29 mouse cellular contexts compared by ENCODE assay signal in the genomic region with DNA sequence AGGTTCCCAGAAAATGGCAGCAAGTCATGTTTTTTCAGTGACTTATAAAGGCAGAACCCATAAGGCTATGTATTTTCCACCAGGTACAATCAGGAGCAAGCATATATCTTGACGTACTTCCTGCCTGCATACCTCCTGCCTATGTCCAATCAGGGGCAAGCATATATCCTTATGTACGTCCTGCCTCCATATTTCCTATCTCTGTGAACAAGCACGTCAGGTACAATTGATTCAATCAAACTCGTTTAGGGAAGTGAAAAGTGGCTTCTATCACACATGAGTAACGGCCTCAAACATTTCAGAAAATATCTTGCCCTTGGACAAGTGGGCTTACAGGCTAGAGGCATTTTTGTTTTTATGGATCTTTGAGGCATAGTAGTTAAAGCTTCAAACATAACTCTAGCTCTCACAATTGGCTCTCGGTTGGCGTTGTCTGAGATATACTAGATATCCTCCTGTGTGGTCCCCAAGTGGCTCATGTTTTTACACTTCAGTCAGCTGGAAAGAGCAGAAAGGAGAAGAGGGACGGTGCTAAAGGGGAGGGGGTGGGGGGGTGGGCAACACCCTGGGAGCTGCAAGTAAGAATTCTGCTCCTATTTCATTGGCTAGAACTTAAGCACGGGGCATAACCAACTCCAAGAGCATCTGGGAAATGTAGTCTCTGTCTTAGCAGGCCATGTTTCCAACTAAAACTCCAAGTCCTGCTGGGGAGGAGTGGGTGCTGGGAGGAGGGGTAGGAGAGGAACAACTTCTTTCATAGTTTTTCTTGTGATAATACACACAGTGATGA. TPM values are rescaled to one million over a fixed set of nuclear protein-coding genes. Genes with fewer than 3 reads are reported as not detected.
DNase-seq lines count a peak whose midpoint lies in the region; ATAC-seq and TF ChIP-seq lines count a peak whose summit lies in the region.
"Had no signal": no experiment of that assay in that cellular context is flagged by ENCODE, and none has a peak within 500 bp of the region (broad histone marks: within the 10 kb centered on the region; RNA-seq: fewer than 3 reads in every experiment).

No protein-coding gene starts in this region.

- no peak overlapping the region for H3K4me3 ChIP-seq in hindbrain, postnatal 0 days (ENCODE audit: low read length)
- no peak overlapping the region for H3K4me3 ChIP-seq in hindbrain, embryonic 14.5 days (replicated peaks; ENCODE audit: low read length)
- no peak overlapping the region for H3K4me3 ChIP-seq in limb, embryonic 13.5 days
- H3K4me3 ChIP-seq in limb, embryonic 10.5 days: no peak overlapping the region
- H3K4me3 ChIP-seq in MEL (ENCODE audit: control insufficient read depth in 1 of 2, insufficient read depth in 1 of 2, low read depth in 2 of 2, low read length in 2 of 2): no peak overlapping the region
- H3K4me3 ChIP-seq: hindbrain, embryonic 12.5 days; layer of hippocampus, adult 2 months; liver, embryonic 15.5 days; lung, embryonic 15.5 days; midbrain, embryonic 10.5 days; midbrain, embryonic 15.5 days; stomach, embryonic 15.5 days had no signal

- no peak overlapping the region for H3K4me2 ChIP-seq in hindbrain, postnatal 0 days (ENCODE audit: low read depth, low read length)
- H3K4me2 ChIP-seq in hindbrain, embryonic 14.5 days (replicated peaks): no peak overlapping the region
- no peak overlapping the region for H3K4me2 ChIP-seq in limb, embryonic 13.5 days (replicated peaks)
- H3K4me2 ChIP-seq: heart, embryonic 11.5 days; hindbrain, embryonic 12.5 days; liver, embryonic 15.5 days; lung, embryonic 15.5 days; midbrain, embryonic 15.5 days; stomach, embryonic 15.5 days had no signal

- no peak overlapping the region for H3K27ac ChIP-seq in hindbrain, postnatal 0 days
- no peak overlapping the region for H3K27ac ChIP-seq in hindbrain, embryonic 14.5 days
- no peak overlapping the region for H3K27ac ChIP-seq in limb, embryonic 13.5 days
- no peak overlapping the region for H3K27ac ChIP-seq in limb, embryonic 10.5 days
- peak overlapping the region; percentile 53 for H3K27ac ChIP-seq in MEL (ENCODE audit: control insufficient read depth, low read depth, low read length)
- H3K27ac ChIP-seq: hindbrain, embryonic 12.5 days; layer of hippocampus, adult 2 months; liver, embryonic 15.5 days; lung, embryonic 15.5 days; midbrain, embryonic 10.5 days; midbrain, embryonic 15.5 days; stomach, embryonic 15.5 days had no signal

- H3K9me3 ChIP-seq in hindbrain, postnatal 0 days (ENCODE audit: low read length): no peaks in the 10 kb centered on the region
- no peaks in the 10 kb centered on the region for H3K9me3 ChIP-seq in hindbrain, embryonic 14.5 days (ENCODE audit: control insufficient read depth, low read length)
- no peaks in the 10 kb centered on the region for H3K9me3 ChIP-seq in limb, embryonic 13.5 days
- no peaks in the 10 kb centered on the region for H3K9me3 ChIP-seq in limb, embryonic 10.5 days (replicated peaks)
- no peaks in the 10 kb centered on the region for H3K9me3 ChIP-seq in MEL (replicated peaks; ENCODE audit: insufficient read depth, low read length)
- H3K9me3 ChIP-seq: hindbrain, embryonic 12.5 days; liver, embryonic 15.5 days; lung, embryonic 15.5 days; midbrain, embryonic 10.5 days; midbrain, embryonic 15.5 days; stomach, embryonic 15.5 days had no signal

- H3K9ac ChIP-seq in hindbrain, postnatal 0 days (replicated peaks; ENCODE audit: low read length): no peak overlapping the region
- no peak overlapping the region for H3K9ac ChIP-seq in hindbrain, embryonic 14.5 days
- H3K9ac ChIP-seq in limb, embryonic 13.5 days: no peak overlapping the region
- H3K9ac ChIP-seq in MEL (ENCODE audit: control insufficient read depth, low read depth, low read length, poor library complexity, severe bottlenecking): no peak overlapping the region
- H3K9ac ChIP-seq: hindbrain, embryonic 12.5 days; liver, embryonic 15.5 days; lung, embryonic 15.5 days; midbrain, embryonic 15.5 days; stomach, embryonic 15.5 days had no signal

- no peak for DNase-seq in hindbrain, postnatal 0 days (ENCODE audit: low spot score)
- DNase-seq in hindbrain, embryonic 14.5 days (ENCODE audit: low spot score): no peak
- no peak for DNase-seq in limb, embryonic 10.5 days (ENCODE audit: low spot score)
- peak; percentile 47 for DNase-seq in MEL (ENCODE audit: low read depth, low spot score)
- DNase-seq in splenic B cell, adult 2 months (ENCODE audit: low read depth, low spot score): peak; percentile 73
- no peak for DNase-seq in retina, postnatal 1 day
- no peak for DNase-seq in layer of hippocampus, adult 9-11 months
- DNase-seq: adrenal gland, adult 2 months; cerebellum, adult 8-10 months; cerebellum, postnatal 25 days; gastrocnemius, postnatal 25 days; heart, adult 18-20 months; heart, postnatal 36 days; kidney, postnatal 36 days; liver; right cerebral cortex, postnatal 14 days; thymus, postnatal 25 days had no signal

- peak; percentile 56; the same call in 1 of the 2 replicates for ATAC-seq in hindbrain, postnatal 0 days
- ATAC-seq in hindbrain, embryonic 14.5 days (ENCODE audit: low FRiP score): no peak
- ATAC-seq in limb, embryonic 13.5 days (ENCODE audit: low FRiP score, low read depth): peak; percentile 51; the same call in 1 of the 2 replicates
- ATAC-seq: activated CD4-positive, CD25-positive, alpha-beta regulatory T cell, adult 4 months; forebrain, embryonic 14.5 days; intestine, postnatal 0 days; midbrain, embryonic 15.5 days had no signal

- H3K4me1 ChIP-seq in hindbrain, postnatal 0 days (ENCODE audit: insufficient read depth, low read length): no peaks in the 10 kb centered on the region
- no peaks in the 10 kb centered on the region for H3K4me1 ChIP-seq in hindbrain, embryonic 14.5 days (replicated peaks; ENCODE audit: control insufficient read depth, insufficient read depth, low read length)
- H3K4me1 ChIP-seq in limb, embryonic 13.5 days: no peaks in the 10 kb centered on the region
- 0 out of 2 replicates have a peak, but pooled peaks cover 5% of the 10 kb centered on the region for H3K4me1 ChIP-seq in limb, embryonic 10.5 days
- H3K4me1 ChIP-seq in MEL (ENCODE audit: control insufficient read depth in 1 of 2, insufficient read depth in 2 of 2, low read length in 2 of 2): peaks cover 0 to 12% of the 10 kb centered on the region in 2 experiments; a peak in 3 of 4 replicates
- H3K4me1 ChIP-seq: hindbrain, embryonic 12.5 days; midbrain, embryonic 10.5 days; midbrain, embryonic 15.5 days; stomach, embryonic 15.5 days had no signal

- TF ChIP-seq CTCF in hindbrain, postnatal 0 days (IDR thresholded peaks at IDR 0.05; ENCODE audit: low read depth): no peak
- no peak for TF ChIP-seq CTCF in MEL (IDR thresholded peaks at IDR 0.05 in 2 of 3, conservative IDR thresholded peaks at IDR 0.05 in 1 of 3; ENCODE audit: control insufficient read depth in 1 of 3, insufficient read depth in 1 of 3, low read depth in 2 of 3, low read length in 3 of 3, poor library complexity in 1 of 3, severe bottlenecking in 1 of 3)

- H3K79me2 ChIP-seq in MEL (ENCODE audit: control insufficient read depth, insufficient read depth, low read length, poor library complexity): peaks cover 9% of the 10 kb centered on the region; the same call in 1 of the 2 replicates

- TF ChIP-seq POLR2A in MEL (IDR thresholded peaks at IDR 0.05; ENCODE audit: control insufficient read depth in 1 of 2, insufficient read depth in 1 of 2, low read depth in 1 of 2, low read length in 2 of 2, poor library complexity in 1 of 2): no peak

- no peak for TF ChIP-seq EP300 in MEL (IDR thresholded peaks at IDR 0.05; ENCODE audit: low read depth in 1 of 2, low read length in 2 of 2)

- no peak for TF ChIP-seq RAD21 in MEL (IDR thresholded peaks at IDR 0.05; ENCODE audit: low read depth, low read length)

- no peaks in the 10 kb centered on the region for H3K27me3 ChIP-seq in hindbrain, postnatal 0 days (ENCODE audit: insufficient read depth, low read length)
- H3K27me3 ChIP-seq in hindbrain, embryonic 14.5 days (ENCODE audit: control insufficient read depth, insufficient read depth, low read length): no peaks in the 10 kb centered on the region
- no peaks in the 10 kb centered on the region for H3K27me3 ChIP-seq in limb, embryonic 13.5 days
- H3K27me3 ChIP-seq in limb, embryonic 10.5 days (ENCODE audit: low read depth, poor library complexity, severe bottlenecking): no peaks in the 10 kb centered on the region
- H3K27me3 ChIP-seq in MEL (ENCODE audit: control insufficient read depth in 1 of 2, insufficient read depth in 2 of 2, low read length in 2 of 2): no peaks in the 10 kb centered on the region
- H3K27me3 ChIP-seq in splenic B cell, adult 2 months (ENCODE audit: control insufficient read depth, insufficient read depth, low read length, poor library complexity, severe bottlenecking): no peaks in the 10 kb centered on the region
- H3K27me3 ChIP-seq: hindbrain, embryonic 12.5 days; liver, embryonic 15.5 days; lung, embryonic 15.5 days; midbrain, embryonic 15.5 days; stomach, embryonic 15.5 days had no signal

- H3K36me3 ChIP-seq in hindbrain, postnatal 0 days (ENCODE audit: insufficient read depth, low read length): peaks cover 2% of the 10 kb centered on the region; the same call in 1 of the 2 replicates
- H3K36me3 ChIP-seq in hindbrain, embryonic 14.5 days (replicated peaks; ENCODE audit: control insufficient read depth, insufficient read depth): peaks cover 29% of the 10 kb centered on the region
- peaks cover 24% of the 10 kb centered on the region for H3K36me3 ChIP-seq in limb, embryonic 13.5 days
- H3K36me3 ChIP-seq in limb, embryonic 10.5 days: peaks cover 34% of the 10 kb centered on the region
- H3K36me3 ChIP-seq in MEL (ENCODE audit: control insufficient read depth in 1 of 2, insufficient read depth in 2 of 2, low read length in 2 of 2): peaks cover 13 to 23% of the 10 kb centered on the region in 2 experiments
- H3K36me3 ChIP-seq in splenic B cell, adult 2 months (ENCODE audit: control insufficient read depth, insufficient read depth, low read length, poor library complexity, severe bottlenecking): no peaks in the 10 kb centered on the region
- H3K36me3 ChIP-seq: midbrain, embryonic 15.5 days; stomach, embryonic 15.5 days had no signal

- WGBS in hindbrain, postnatal 0 days: 84% methylated on average over 9 of the region's 9 CpGs
- WGBS in hindbrain, embryonic 14.5 days: 84% methylated on average over 9 of the region's 9 CpGs
- WGBS in limb, embryonic 13.5 days: 73% methylated on average over 9 of the region's 9 CpGs
- 82% methylated on average over 9 of the region's 9 CpGs for WGBS in limb, embryonic 10.5 days

TF ChIP-seq in MEL, 35 proteins besides CTCF, POLR2A, EP300 and RAD21 (continues in another document):
- no peak for TF ChIP-seq USF1 (IDR thresholded peaks at IDR 0.05; ENCODE audit: low read depth, low read length)

RNA-seq across cellular contexts. Expression of gene St3gal5, which starts 28.9 kb away (rescaled TPM):
- total RNA-seq in hindbrain, postnatal 0 days (2014; rRNA removed): 23.5 and 28.8 TPM in 2 replicates
- 59.1 and 59.8 TPM in 2 replicates for polyA plus RNA-seq in hindbrain, postnatal 0 days (2015; fragmentation: Nextera tagmentation; extraction: Ambion mirVana)
- polyA plus RNA-seq in hindbrain, embryonic 14.5 days (2014; fragmentation: Nextera tagmentation; extraction: Ambion mirVana): 59.6 and 64.9 TPM in 2 replicates
- polyA plus RNA-seq in limb, embryonic 13.5 days (2015; fragmentation: Nextera tagmentation; extraction: Ambion mirVana): 30.6 and 31.2 TPM in 2 replicates
- polyA plus RNA-seq in limb, embryonic 10.5 days (2016; fragmentation: Nextera tagmentation; extraction: Ambion mirVana): 26.7 and 26.8 TPM in 2 replicates
- total RNA-seq in MEL (2012; rRNA removed): 20.1 and 24.4 TPM in 2 replicates
- polyA plus RNA-seq in MEL (2012; ENCODE audit: insufficient read depth in 1 of 2, insufficient read length in 2 of 2, low read depth in 1 of 2, low replicate concordance in 2 of 2, missing spikeins in 1 of 2): 10 to 100 TPM in 1 of 2 experiments, not detected in 1; 51.8 TPM

Comparison
In these comparisons a context has a peak if more than half of its experiments do, and no peak if none do; other contexts are left out.
1. DNase-seq: peak in MEL (single experiment) and splenic B cell, adult 2 months (single experiment); none in hindbrain, postnatal 0 days (single experiment), hindbrain, embryonic 14.5 days (single experiment), limb, embryonic 10.5 days (single experiment), retina, postnatal 1 day (single experiment) and layer of hippocampus, adult 9-11 months (single experiment).